Mouse (Mus musculus) liver, embryonic 15.5 days (tissue): ENCODE measurements around the gene Gm28961. TPM values are rescaled to one million over a fixed set of nuclear protein-coding genes. Genes with fewer than 3 reads are reported as not detected.
"Not testable (repeated sequence)": the region's sequence is repeated elsewhere in the genome, so short reads cannot be mapped to it uniquely, and the experiment has no call there.

Experiments used
- ATAC-seq: fragments of 200-750 bp; cut with Nextera tagmentation; 2 replicates; pipeline ENCODE4 v1.8.0; 2017; ENCODE audit warnings: moderate number of reproducible peaks, mild to moderate bottlenecking, moderate library complexity; ENCODE audit not compliant: insufficient read depth
- H3K27ac ChIP-seq: fragments of 300-500 bp; sonication (generic); replicated peaks from 2 replicates; pipeline ENCODE4 v1.5.1; 2015; ENCODE audit warnings: mild to moderate bottlenecking, inconsistent platforms
- H3K27me3 ChIP-seq: fragments of 300-500 bp; sonication (generic); 2 replicates; pipeline ENCODE4 v1.6.1; 2015; ENCODE audit warnings: mild to moderate bottlenecking, inconsistent platforms
- H3K36me3 ChIP-seq: fragments of 300-500 bp; sonication (generic); replicated peaks from 2 replicates; pipeline ENCODE4 v1.6.1; 2015; ENCODE audit warnings: moderate library complexity, mild to moderate bottlenecking, inconsistent platforms
- H3K4me1 ChIP-seq: fragments of 300-500 bp; sonication (generic); replicated peaks from 2 replicates; pipeline ENCODE4 v1.6.1; 2015; ENCODE audit warnings: inconsistent platforms
- H3K4me2 ChIP-seq: fragments of 300-500 bp; sonication (generic); 2 replicates; pipeline ENCODE4 v1.6.1; 2015; ENCODE audit warnings: moderate library complexity, mild to moderate bottlenecking, inconsistent platforms
- H3K4me3 ChIP-seq: fragments of 300-500 bp; sonication (generic); replicated peaks from 2 replicates; pipeline ENCODE4 v1.5.1; 2015; ENCODE audit warnings: mild to moderate bottlenecking, inconsistent platforms
- H3K9ac ChIP-seq: fragments of 300-500 bp; sonication (generic); 2 replicates; pipeline ENCODE4 v1.6.1; 2015; ENCODE audit warnings: moderate library complexity, mild to moderate bottlenecking, inconsistent platforms
- H3K9me3 ChIP-seq: fragments of 300-500 bp; sonication (generic); replicated peaks from 2 replicates; pipeline ENCODE4 v1.6.1; 2016; ENCODE audit warnings: inconsistent platforms
- WGBS: fragments of 180-500 bp; shearing (Covaris S2); methylation state at CpG from one replicate; pipeline ENCODE4 v1.1.7; 2015; ENCODE audit warnings: mixed read lengths; ENCODE audit not compliant: insufficient replicate concordance; 5-methylcytosine and 5-hydroxymethylcytosine counted together
- polyA plus RNA-seq: library from polyadenylated mRNA; unstranded; fragments of >200 nt; fragmentation: Nextera tagmentation; extraction: Ambion mirVana; gene quantifications from 2 replicates; pipeline ENCODE4 v1.2.1, GENCODE M21; 2015

Gm28961 gene
- not detected in 2 replicates for polyA plus RNA-seq

- not testable (repeated sequence) for H3K9me3 ChIP-seq, H3K4me2 ChIP-seq, H3K4me1 ChIP-seq, ATAC-seq, H3K27me3 ChIP-seq, H3K4me3 ChIP-seq, H3K27ac ChIP-seq, H3K9ac ChIP-seq, H3K36me3 ChIP-seq
- WGBS: no CpG with 5 or more reads among the region's 6 CpGs
Measured at GRCm38 (mm10) chrY:57705397-57705796, at the start of gene Gm28961. Gene Gm28961, plus strand, starts transcription at chrY:57705697.

Other genes starting within 250 kb of the Gm28961 start
- not detected in 2 replicates for gene Gm21943, start 172.0 kb upstream of the Gm28961 start, polyA plus RNA-seq